Mouse (Mus musculus): ENCODE data around the gene Nktr. TPM values are rescaled to one million over a fixed set of nuclear protein-coding genes. Genes with fewer than 3 reads are reported as not detected.

The Nktr gene
- total and polyA plus RNA-seq, 3 experiments: 32.4 to 70.7 (median 34.3) TPM

GRCm38 (mm10) chr9:121697150-121698049, 21.6 kb upstream of the Nktr start:
- Histone ChIP-seq H3K9ac (ENCODE audit: control insufficient read depth, low read depth, low read length, poor library complexity, severe bottlenecking) (no peak overlapping the region), H3K9me3 (replicated peaks; ENCODE audit: insufficient read depth, low read length) (no peaks in the 10 kb centered on the region), H3K4me3 (ENCODE audit: control insufficient read depth in 1 of 2, insufficient read depth in 1 of 2, low read depth in 2 of 2, low read length in 2 of 2) (no peak overlapping the region), H3K36me3 (ENCODE audit: control insufficient read depth in 1 of 2, insufficient read depth in 2 of 2, low read length in 2 of 2) (no peaks in the 10 kb centered on the region), H3K27ac (ENCODE audit: control insufficient read depth, low read depth, low read length) (no peak overlapping the region), H3K27me3 (ENCODE audit: control insufficient read depth in 1 of 2, insufficient read depth in 2 of 2, low read length in 2 of 2) (no peaks in the 10 kb centered on the region), H3K79me2 (ENCODE audit: control insufficient read depth, insufficient read depth, low read length, poor library complexity) (no peaks in the 10 kb centered on the region), H3K4me1 (ENCODE audit: control insufficient read depth in 1 of 2, insufficient read depth in 2 of 2, low read length in 2 of 2) (no peaks in the 10 kb centered on the region)
- DNase-seq (ENCODE audit: low read depth, low spot score): peak; percentile 78
- TF ChIP-seq ZC3H11A (IDR thresholded peaks at IDR 0.05; ENCODE audit: low read depth, low read length) (peak; percentile 78), JUND (IDR thresholded peaks at IDR 0.05; ENCODE audit: low read depth, low read length) (peak; percentile 37; the same call in 1 of the 2 replicates), RAD21 (IDR thresholded peaks at IDR 0.05; ENCODE audit: low read depth, low read length) (peak; percentile 71), SMC3 (IDR thresholded peaks at IDR 0.05; ENCODE audit: low read depth, low read length) (peak; percentile 83), RCOR1 (IDR thresholded peaks at IDR 0.05; ENCODE audit: low read depth, low read length) (no peak), TBP (IDR thresholded peaks at IDR 0.05; ENCODE audit: low read depth, low read length) (0 out of 2 replicates have a peak, but pooled peaks have one; percentile 36), POLR2A (IDR thresholded peaks at IDR 0.05; ENCODE audit: control insufficient read depth in 1 of 2, insufficient read depth in 1 of 2, low read depth in 1 of 2, low read length in 2 of 2, poor library complexity in 1 of 2) (no peak), E2F4 (IDR thresholded peaks at IDR 0.05; ENCODE audit: borderline replicate concordance, low read depth, low read length) (no peak), TCF12 (IDR thresholded peaks at IDR 0.05; ENCODE audit: low read depth, low read length) (no peak), ZNF384 (IDR thresholded peaks at IDR 0.05; ENCODE audit: low read depth, low read length) (peak; percentile 75), NELFE (IDR thresholded peaks at IDR 0.05; ENCODE audit: low read depth, low read length) (no peak), SIN3A (IDR thresholded peaks at IDR 0.05; ENCODE audit: low read length) (peak; percentile 55; the same call in 1 of the 2 replicates), EP300 (IDR thresholded peaks at IDR 0.05; ENCODE audit: low read depth in 1 of 2, low read length in 2 of 2) (0 out of 4 replicates have a peak, but pooled peaks of 1 of the 2 experiments have one; percentile 21), CTCF (IDR thresholded peaks at IDR 0.05 in 2 of 3, conservative IDR thresholded peaks at IDR 0.05 in 1 of 3; ENCODE audit: control insufficient read depth in 1 of 3, insufficient read depth in 1 of 3, low read depth in 2 of 3, low read length in 3 of 3, poor library complexity in 1 of 3, severe bottlenecking in 1 of 3) (peak; percentile 74 to 91 (median 85)), BHLHE40 (IDR thresholded peaks at IDR 0.05; ENCODE audit: borderline replicate concordance, low read depth, low read length) (no peak)

GRCm38 (mm10) chr9:121704261-121704645, 14.7 kb upstream of the Nktr start:
- Histone ChIP-seq H3K27me3 (ENCODE audit: control insufficient read depth in 1 of 2, insufficient read depth in 2 of 2, low read length in 2 of 2) (no peaks in the 10 kb centered on the region), H3K9ac (ENCODE audit: control insufficient read depth, low read depth, low read length, poor library complexity, severe bottlenecking) (peak overlapping the region; percentile 54), H3K4me1 (ENCODE audit: control insufficient read depth in 1 of 2, insufficient read depth in 2 of 2, low read length in 2 of 2) (peaks cover 15 to 38% of the 10 kb centered on the region in 2 experiments), H3K9me3 (replicated peaks; ENCODE audit: insufficient read depth, low read length) (no peaks in the 10 kb centered on the region), H3K36me3 (ENCODE audit: control insufficient read depth in 1 of 2, insufficient read depth in 2 of 2, low read length in 2 of 2) (peaks cover 0 to 24% of the 10 kb centered on the region in 2 experiments; a peak in 2 of 4 replicates), H3K4me3 (ENCODE audit: control insufficient read depth in 1 of 2, insufficient read depth in 1 of 2, low read depth in 2 of 2, low read length in 2 of 2) (peak overlapping the region; percentile 45 to 82), H3K79me2 (ENCODE audit: control insufficient read depth, insufficient read depth, low read length, poor library complexity) (no peaks in the 10 kb centered on the region), H3K27ac (ENCODE audit: control insufficient read depth, low read depth, low read length) (no peak overlapping the region; the same call in 1 of the 2 replicates)
- TF ChIP-seq EP300 (IDR thresholded peaks at IDR 0.05; ENCODE audit: low read depth in 1 of 2, low read length in 2 of 2): no peak
- DNase-seq (ENCODE audit: low read depth, low spot score): no peak

Measured in MEL (cell line).